Mouse (Mus musculus) layer of hippocampus, adult 2 months (tissue): Measurements from ENCODE around the gene Dock2. TPM values are rescaled to one million over a fixed set of nuclear protein-coding genes. Genes with fewer than 3 reads are reported as not detected.

Experiments
- DNase-seq, 2 experiments: peaks; one replicate each; pipeline ENCODE4 v3.0.0; 2022; ENCODE audit warnings: low spot score in 2 of 2
- H3K27ac ChIP-seq: fragments of 200-600 bp; 2 replicates; pipeline ENCODE4 v1.8.1; 2022
- H3K4me3 ChIP-seq: fragments of 200-600 bp; 2 replicates; pipeline ENCODE4 v1.8.1; 2022; ENCODE audit warnings: mild to moderate bottlenecking
- CTCF ChIP-seq: fragments of 200-600 bp; conservative IDR thresholded peaks from 2 replicates; pipeline ENCODE4 v1.8.1; 2022; ENCODE audit warnings: antibody characterized with exemption, mild to moderate bottlenecking, moderate library complexity
- total RNA-seq, 2 experiments: library from RNA; stranded (reverse); gene quantifications; 2 replicates each; pipeline ENCODE4 v1.2.3; 2021

Gene Dock2
- total RNA-seq, 2 experiments from 2014 or later, result 3.1 to 3.4 TPM

- no peak for TF ChIP-seq CTCF
- Histone ChIP-seq H3K27ac (no peak overlapping the region), H3K4me3 (no peak overlapping the region)
- DNase-seq, result no peak
Measured at GRCm38 (mm10) chr11:34492223-34492622, 291.5 kb downstream of the Dock2 start.

GRCm38 (mm10) chr11:34489548-34489947 is 294.1 kb downstream of the Dock2 start:
- H3K27ac ChIP-seq, result no peak overlapping the region
- no peak overlapping the region for H3K4me3 ChIP-seq
- no peak for TF ChIP-seq CTCF
- no peak for DNase-seq

GRCm38 (mm10) chr11:34479301-34479700 is 304.4 kb downstream of the Dock2 start:
- DNase-seq, result no peak
- Histone ChIP-seq H3K4me3 (no peak overlapping the region), H3K27ac (no peak overlapping the region)
- TF ChIP-seq CTCF, result no peak

- Histone ChIP-seq H3K27ac (no peak overlapping the region), H3K4me3 (no peak overlapping the region)
- no peak for DNase-seq
- no peak for TF ChIP-seq CTCF
Measured at GRCm38 (mm10) chr11:34469792-34470191, 313.9 kb downstream of the Dock2 start.

- no peak for DNase-seq
- no peak for TF ChIP-seq CTCF
- no peak overlapping the region for H3K4me3 ChIP-seq
- no peak overlapping the region for H3K27ac ChIP-seq
Measured at GRCm38 (mm10) chr11:34468571-34468970, 315.1 kb downstream of the Dock2 start.

- DNase-seq, result no peak
- Histone ChIP-seq H3K27ac (no peak overlapping the region), H3K4me3 (no peak overlapping the region)
- 0 out of 2 replicates have a peak, but pooled peaks have one; percentile 18 for TF ChIP-seq CTCF
Measured at GRCm38 (mm10) chr11:34467056-34467455, 316.6 kb downstream of the Dock2 start.

DNA sequence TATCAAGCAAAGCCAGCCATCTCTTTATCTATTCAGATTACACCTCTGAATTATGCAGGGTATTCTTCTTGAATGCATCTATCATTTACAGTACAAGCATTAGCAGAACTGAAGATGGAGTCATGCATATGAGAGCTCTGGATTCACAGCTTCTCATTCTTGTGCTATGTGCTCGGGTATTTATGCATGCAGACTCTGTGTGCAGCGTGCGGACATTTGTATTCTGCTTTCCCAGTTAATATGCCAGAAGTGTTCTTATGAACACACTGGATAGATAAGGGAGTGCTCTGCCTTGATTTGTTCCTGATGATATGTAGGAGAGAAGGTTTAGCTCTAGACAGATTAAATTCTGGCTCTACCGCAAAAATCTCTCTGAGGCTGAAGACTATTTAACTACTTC is 333.7 kb downstream of the Dock2 start:
- Histone ChIP-seq H3K4me3 (no peak overlapping the region), H3K27ac (no peak overlapping the region)
- DNase-seq, result no peak
- no peak for TF ChIP-seq CTCF

GRCm38 (mm10) chr11:34447891-34448290 is 335.8 kb downstream of the Dock2 start:
- Histone ChIP-seq H3K4me3 (no peak overlapping the region), H3K27ac (no peak overlapping the region)
- TF ChIP-seq CTCF, result no peak
- DNase-seq, result no peak

DNA sequence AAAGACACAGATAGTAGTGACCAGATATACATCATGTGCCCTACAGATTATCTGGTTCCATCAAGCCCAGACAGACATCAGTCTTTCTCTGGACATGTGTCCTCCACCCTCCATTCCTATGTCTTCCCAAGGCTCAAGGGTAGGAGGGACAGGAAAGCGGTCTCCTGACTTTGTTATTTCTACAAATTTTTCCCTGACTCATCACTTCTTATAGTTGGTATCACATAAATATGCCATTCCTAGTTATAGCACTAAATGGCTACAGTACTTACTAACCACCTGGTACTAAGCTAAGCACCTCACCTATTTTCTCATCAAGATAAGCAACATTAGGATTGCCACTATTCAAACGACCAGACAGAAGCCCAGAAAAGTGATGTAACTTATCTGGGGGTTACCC is 345.3 kb downstream of the Dock2 start:
- no peak overlapping the region for H3K27ac ChIP-seq
- no peak overlapping the region for H3K4me3 ChIP-seq
- DNase-seq, result no peak
- no peak for TF ChIP-seq CTCF

DNA sequence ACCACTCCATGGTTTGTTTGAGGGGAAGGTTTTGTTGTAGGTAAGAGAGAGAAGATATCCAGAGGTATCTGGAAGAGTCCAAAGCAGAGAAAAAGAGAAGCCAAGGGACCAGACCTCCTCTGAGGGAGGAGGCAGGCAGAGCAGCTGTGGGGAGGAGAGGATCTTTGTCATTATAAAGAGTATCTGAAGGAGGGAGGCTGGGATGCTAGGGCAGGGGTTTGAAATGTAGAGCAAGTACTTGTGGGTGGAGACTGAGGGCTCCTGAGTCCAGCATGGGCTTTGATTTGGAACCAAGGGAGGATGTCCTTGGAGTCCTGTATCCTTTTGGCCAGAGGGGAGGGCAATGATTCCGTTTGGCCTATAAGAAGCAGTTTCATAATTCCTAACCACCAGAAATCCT is 346.2 kb downstream of the Dock2 start:
- no peak overlapping the region for H3K27ac ChIP-seq
- no peak overlapping the region for H3K4me3 ChIP-seq
- no peak for TF ChIP-seq CTCF
- no peak for DNase-seq

DNA sequence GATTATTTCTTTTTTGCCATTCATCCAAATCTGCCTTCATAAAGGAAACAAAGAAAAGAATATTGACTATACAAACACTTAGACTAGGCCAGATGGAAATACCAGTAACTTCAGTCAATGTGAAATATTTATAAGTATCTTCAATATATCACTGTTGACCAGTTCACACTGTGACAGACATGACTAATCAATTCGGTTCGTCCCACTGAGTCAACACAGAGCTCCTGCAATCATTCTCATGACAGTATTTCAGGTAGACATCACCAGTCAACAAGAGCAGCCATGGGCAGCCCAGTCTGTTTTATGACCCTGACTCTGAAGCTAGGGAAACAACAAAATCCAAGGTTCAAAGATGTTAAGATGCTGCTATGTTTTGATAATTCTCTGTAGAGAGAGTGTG is 351.7 kb downstream of the Dock2 start:
- Histone ChIP-seq H3K4me3 (no peak overlapping the region), H3K27ac (no peak overlapping the region)
- TF ChIP-seq CTCF, result no peak
- DNase-seq, result no peak

- H3K4me3 ChIP-seq, result no peak overlapping the region
- no peak for DNase-seq
- TF ChIP-seq CTCF, result no peak
Measured at GRCm38 (mm10) chr11:34431371-34431770, 352.3 kb downstream of the Dock2 start.

DNA sequence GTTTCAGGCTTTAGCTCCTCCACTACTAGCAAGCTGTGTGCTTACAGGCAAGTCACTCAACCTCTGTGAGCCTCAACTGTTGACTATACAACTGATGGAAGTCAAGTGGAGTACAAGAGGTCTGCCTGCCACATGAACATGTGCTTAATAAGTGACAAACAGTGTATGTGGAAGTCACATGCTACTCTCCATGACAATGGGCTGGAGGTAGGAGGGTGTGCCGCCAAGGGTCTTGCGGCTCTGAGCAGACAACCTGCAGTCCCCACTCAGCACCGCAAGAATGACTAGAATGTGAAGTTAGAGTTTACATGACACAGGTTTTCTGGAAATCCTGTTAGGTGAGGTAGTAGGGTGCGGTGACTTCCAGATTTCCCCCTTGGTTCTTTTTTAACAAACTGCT is 352.8 kb downstream of the Dock2 start:
- no peak for DNase-seq
- H3K27ac ChIP-seq, result no peak overlapping the region
- no peak for TF ChIP-seq CTCF
- H3K4me3 ChIP-seq, result no peak overlapping the region

More at GRCm38 (mm10) chr11:34431371-34431770, 352.3 kb downstream of the Dock2 start:
- H3K27ac ChIP-seq, result no peak overlapping the region

GRCm38 (mm10) chr11:34427212-34427611 is 356.5 kb downstream of the Dock2 start:
- Histone ChIP-seq H3K4me3 (no peak overlapping the region), H3K27ac (no peak overlapping the region)
- DNase-seq, result no peak

GRCm38 (mm10) chr11:34424546-34424945 is 359.1 kb downstream of the Dock2 start:
- no peak for DNase-seq
- no peak overlapping the region for H3K4me3 ChIP-seq

More at GRCm38 (mm10) chr11:34427212-34427611, 356.5 kb downstream of the Dock2 start:
- no peak for TF ChIP-seq CTCF

More at GRCm38 (mm10) chr11:34424546-34424945, 359.1 kb downstream of the Dock2 start:
- no peak overlapping the region for H3K27ac ChIP-seq
- no peak for TF ChIP-seq CTCF
